8 mouse cellular contexts compared by ENCODE assay signal in genomic region chr8:13288646-13289045, GRCm38 (mm10). TPM values are rescaled to one million over a fixed set of nuclear protein-coding genes. Genes with fewer than 3 reads are reported as not detected.
DNase-seq lines count a peak whose midpoint lies in the region; ATAC-seq and TF ChIP-seq lines count a peak whose summit lies in the region.

No protein-coding gene starts in this region.

- no peak for TF ChIP-seq POLR2A in ES-Bruce4 (IDR thresholded peaks at IDR 0.05; ENCODE audit: insufficient read depth, low read length)

- no peak for ATAC-seq in heart, embryonic 14.5 days (ENCODE audit: insufficient number of reproducible peaks, insufficient read depth, low FRiP score, low read depth)
- ATAC-seq in forebrain, postnatal 0 days: no peak

- peaks cover 32% of the 10 kb centered on the region for H3K79me2 ChIP-seq in macrophage (ENCODE audit: inconsistent target)

- 3% methylated on average over 6 of the region's 6 CpGs for WGBS in heart, embryonic 14.5 days
- WGBS in forebrain, postnatal 0 days: 5% methylated on average over 6 of the region's 6 CpGs
- 12% methylated on average over 6 of the region's 6 CpGs for WGBS in macrophage (ENCODE audit: missing documents)

- intact Hi-C loops in heart, postnatal 10 days (cut with DNase I): no loop called here

- peak overlapping the region in 1 of 2 experiments; percentile 99; a peak in 2 of 4 replicates for H3K27ac ChIP-seq in heart, embryonic 14.5 days (replicated peaks in 1 of 2; ENCODE audit: control insufficient read depth in 1 of 2, insufficient read depth in 1 of 2, low read depth in 2 of 2, low read length in 2 of 2)
- no peak overlapping the region for H3K27ac ChIP-seq in ES-Bruce4 (ENCODE audit: insufficient read depth, low read length)
- H3K27ac ChIP-seq in forebrain, postnatal 0 days (ENCODE audit: low read depth, low read length): peak overlapping the region; percentile 86; the same call in 1 of the 2 replicates
- peak overlapping the region; percentile 76 for H3K27ac ChIP-seq in macrophage

- no peaks in the 10 kb centered on the region for H3K9me3 ChIP-seq in heart, embryonic 14.5 days (ENCODE audit: control insufficient read depth, low read length)
- H3K9me3 ChIP-seq in ES-Bruce4 (replicated peaks; ENCODE audit: control insufficient read depth, insufficient read depth, low read length, poor library complexity, severe bottlenecking): no peaks in the 10 kb centered on the region
- H3K9me3 ChIP-seq in forebrain, postnatal 0 days (ENCODE audit: low read length): no peaks in the 10 kb centered on the region

- no peak for TF ChIP-seq EP300 in ES-Bruce4 (IDR thresholded peaks at IDR 0.05; ENCODE audit: insufficient read depth, low read depth, low read length)

- H3K4me2 ChIP-seq in heart, embryonic 14.5 days (ENCODE audit: low read length): peak overlapping the region; percentile 86
- peak overlapping the region; percentile 92 for H3K4me2 ChIP-seq in forebrain, postnatal 0 days (ENCODE audit: low read depth)

- no peak for TF ChIP-seq CTCF in ES-Bruce4 (IDR thresholded peaks at IDR 0.05; ENCODE audit: low read depth, low read length)
- no peak for TF ChIP-seq CTCF in forebrain, postnatal 0 days (IDR thresholded peaks at IDR 0.05; ENCODE audit: low read depth)

- peaks cover 5 to 20% of the 10 kb centered on the region in 2 experiments; a peak in 3 of 4 replicates for H3K4me1 ChIP-seq in heart, embryonic 14.5 days (ENCODE audit: control insufficient read depth in 2 of 2, insufficient read depth in 2 of 2, low read length in 2 of 2)
- peaks cover 2% of the 10 kb centered on the region for H3K4me1 ChIP-seq in ES-Bruce4 (ENCODE audit: control insufficient read depth, insufficient read depth, low read length)
- peaks cover 14% of the 10 kb centered on the region for H3K4me1 ChIP-seq in forebrain, postnatal 0 days (ENCODE audit: insufficient read depth)

- H3K27me3 ChIP-seq in heart, embryonic 14.5 days (ENCODE audit: control insufficient read depth, insufficient read depth, low read length): no peaks in the 10 kb centered on the region
- H3K27me3 ChIP-seq in ES-Bruce4 (ENCODE audit: control insufficient read depth, insufficient read depth, low read length, poor library complexity, severe bottlenecking): no peaks in the 10 kb centered on the region
- no peaks in the 10 kb centered on the region for H3K27me3 ChIP-seq in forebrain, postnatal 0 days (ENCODE audit: insufficient read depth, low read length)

- DNase-seq in heart, postnatal 10 days: no peak
- no peak for DNase-seq in forebrain, postnatal 0 days
- DNase-seq in layer of hippocampus, postnatal 36 days: no peak
- DNase-seq in spleen, adult 12 weeks (ENCODE audit: low spot score): no peak
- DNase-seq in ovary, postnatal 10 days (ENCODE audit: low spot score): no peak

- H3K9ac ChIP-seq in heart, embryonic 14.5 days (ENCODE audit: low read length): peak overlapping the region; percentile 85
- H3K9ac ChIP-seq in ES-Bruce4 (ENCODE audit: low read depth, poor library complexity, severe bottlenecking): peak overlapping the region; percentile 60
- peak overlapping the region; percentile 76 for H3K9ac ChIP-seq in forebrain, postnatal 0 days

- H3K36me3 ChIP-seq in heart, embryonic 14.5 days (ENCODE audit: control insufficient read depth, insufficient read depth, low read length): peaks cover 23% of the 10 kb centered on the region
- H3K36me3 ChIP-seq in ES-Bruce4 (ENCODE audit: control insufficient read depth, insufficient read depth, low read length, poor library complexity, severe bottlenecking) (no peaks in the 10 kb centered on the region), macrophage (ENCODE audit: inconsistent target) (no peaks in the 10 kb centered on the region; the same call in 1 of the 2 replicates)
- H3K36me3 ChIP-seq in forebrain, postnatal 0 days (ENCODE audit: insufficient read depth): peaks cover 8% of the 10 kb centered on the region

- H3K4me3 ChIP-seq in heart, embryonic 14.5 days (ENCODE audit: control insufficient read depth in 1 of 2, insufficient read depth in 1 of 2, low read depth in 1 of 2, low read length in 2 of 2): peak overlapping the region; percentile 83 to 85
- H3K4me3 ChIP-seq in ES-Bruce4 (ENCODE audit: low read depth, low read length) (peak overlapping the region; percentile 78; the same call in 1 of the 2 replicates), macrophage (ENCODE audit: inconsistent target) (peak overlapping the region; percentile 95)
- H3K4me3 ChIP-seq in forebrain, postnatal 0 days (ENCODE audit: low read depth, low read length): peak overlapping the region; percentile 84

RNA-seq across cellular contexts. Expression of gene Tmco3, which starts 0.7 kb away (rescaled TPM):
- 37.2 and 39.6 TPM in 2 replicates for polyA plus RNA-seq in heart, embryonic 14.5 days (2014; fragmentation: Nextera tagmentation; extraction: Ambion mirVana)
- 10 to 100 TPM; 24.5 to 27.3 TPM for total RNA-seq in heart, postnatal 10 days (2021)
- polyA plus RNA-seq in ES-Bruce4 (2011; ENCODE audit: insufficient read depth, insufficient read length, low read depth, missing spikeins): 12.7 and 15.1 TPM in 2 replicates
- 21.1 and 24.9 TPM in 2 replicates for total RNA-seq in forebrain, postnatal 0 days (2014; rRNA removed)
- polyA plus RNA-seq in forebrain, postnatal 0 days (2015; fragmentation: Nextera tagmentation; extraction: Ambion mirVana): 13.9 and 25.9 TPM in 2 replicates
- total RNA-seq in macrophage (2018; cell fraction: chromatin; rRNA removed): 100 to 1,000 TPM in 1 of 26 experiments, 10 to 100 TPM in 25; 10.4 to 130 (median 27.9) TPM
- total RNA-seq in macrophage (2018; cell fraction: cytosol; rRNA removed): 10 to 100 TPM; 11.0 to 20.5 (median 17.4) TPM
- 100 to 1,000 TPM in 1 of 26 experiments, 10 to 100 TPM in 25; 19.7 to 118 (median 32.2) TPM for total RNA-seq in macrophage (2018; cell fraction: nucleus; rRNA removed)
- 14.2 to 17.3 TPM (median 16.8 TPM) in 3 replicates for polyA plus RNA-seq in macrophage (2018)
- 10 to 100 TPM; 41.4 to 45.0 TPM for total RNA-seq in layer of hippocampus, postnatal 36 days (2021)

RNA-seq across cellular contexts. Expression of gene Dcun1d2, which starts 0.7 kb away (rescaled TPM):
- 30.4 and 30.9 TPM in 2 replicates for polyA plus RNA-seq in heart, embryonic 14.5 days (2014; fragmentation: Nextera tagmentation; extraction: Ambion mirVana)
- total RNA-seq in heart, postnatal 10 days (2021): 10 to 100 TPM; 33.8 to 41.8 TPM
- polyA plus RNA-seq in ES-Bruce4 (2011; ENCODE audit: insufficient read depth, insufficient read length, low read depth, missing spikeins) (14.4 and 15.3 TPM in 2 replicates), macrophage (2018) (15.6 to 22.2 TPM (median 18.5 TPM) in 3 replicates)
- 33.7 and 34.3 TPM in 2 replicates for total RNA-seq in forebrain, postnatal 0 days (2014; rRNA removed)
- polyA plus RNA-seq in forebrain, postnatal 0 days (2015; fragmentation: Nextera tagmentation; extraction: Ambion mirVana): 24.2 and 27.2 TPM in 2 replicates
- total RNA-seq in macrophage (2018; cell fraction: chromatin; rRNA removed): 10 to 100 TPM in 23 of 26 experiments, 1 to 10 TPM in 3; 7.7 to 48.3 (median 24.5) TPM
- total RNA-seq in macrophage (2018; cell fraction: cytosol; rRNA removed): 10 to 100 TPM in 25 of 26 experiments, 1 to 10 TPM in 1; 8.4 to 18.1 (median 15.3) TPM
- total RNA-seq in macrophage (2018; cell fraction: nucleus; rRNA removed): 10 to 100 TPM in 22 of 26 experiments, 1 to 10 TPM in 4; 7.0 to 42.1 (median 18.9) TPM
- total RNA-seq in layer of hippocampus, postnatal 36 days (2021): 10 to 100 TPM; 37.2 to 38.9 TPM

RNA-seq across cellular contexts. Expression of gene Adprhl1, which starts 34.7 kb away (rescaled TPM):
- polyA plus RNA-seq in heart, embryonic 14.5 days (2014; fragmentation: Nextera tagmentation; extraction: Ambion mirVana): 225 and 239 TPM in 2 replicates
- 100 to 1,000 TPM; 418 to 470 TPM for total RNA-seq in heart, postnatal 10 days (2021)
- polyA plus RNA-seq in ES-Bruce4 (2011; ENCODE audit: insufficient read depth, insufficient read length, low read depth, missing spikeins) (not detected in 2 replicates), macrophage (2018) (0.04 TPM in 1 of 3 replicates, not detected in the others)
- total RNA-seq in forebrain, postnatal 0 days (2014; rRNA removed): 0.67 and 1.2 TPM in 2 replicates
- polyA plus RNA-seq in forebrain, postnatal 0 days (2015; fragmentation: Nextera tagmentation; extraction: Ambion mirVana): not detected in 2 replicates
- total RNA-seq in macrophage (2018; cell fraction: chromatin; rRNA removed): 1 to 10 TPM in 1 of 26 experiments, under 1 TPM in 10, not detected in 15; 0.12 to 1.0 (median 0.63) TPM
- under 1 TPM in 15 of 26 experiments, not detected in 11; under 0.01 to 0.10 (median 0.06) TPM for total RNA-seq in macrophage (2018; cell fraction: cytosol; rRNA removed)
- total RNA-seq in macrophage (2018; cell fraction: nucleus; rRNA removed): under 1 TPM in 11 of 26 experiments, not detected in 15; 0.11 to 0.76 (median 0.30) TPM
- total RNA-seq in layer of hippocampus, postnatal 36 days (2021): 1 to 10 TPM in 1 of 2 experiments, under 1 TPM in 1; 0.27 to 1.3 TPM

RNA-seq across cellular contexts. Expression of gene Tfdp1, which starts 49.9 kb away (rescaled TPM):
- polyA plus RNA-seq in heart, embryonic 14.5 days (2014; fragmentation: Nextera tagmentation; extraction: Ambion mirVana): 79.0 and 82.2 TPM in 2 replicates
- 10 to 100 TPM; 54.7 to 57.2 TPM for total RNA-seq in heart, postnatal 10 days (2021)
- polyA plus RNA-seq in ES-Bruce4 (2011; ENCODE audit: insufficient read depth, insufficient read length, low read depth, missing spikeins): 172 and 175 TPM in 2 replicates
- total RNA-seq in forebrain, postnatal 0 days (2014; rRNA removed): 80.4 and 81.5 TPM in 2 replicates
- polyA plus RNA-seq in forebrain, postnatal 0 days (2015; fragmentation: Nextera tagmentation; extraction: Ambion mirVana): 80.8 and 96.8 TPM in 2 replicates
- 10 to 100 TPM; 21.8 to 73.0 (median 43.9) TPM for total RNA-seq in macrophage (2018; cell fraction: chromatin; rRNA removed)
- 10 to 100 TPM; 21.7 to 37.6 (median 27.5) TPM for total RNA-seq in macrophage (2018; cell fraction: cytosol; rRNA removed)
- 100 to 1,000 TPM in 1 of 26 experiments, 10 to 100 TPM in 25; 18.5 to 113 (median 33.7) TPM for total RNA-seq in macrophage (2018; cell fraction: nucleus; rRNA removed)
- polyA plus RNA-seq in macrophage (2018): 30.2 to 74.7 TPM (median 31.2 TPM) in 3 replicates
- total RNA-seq in layer of hippocampus, postnatal 36 days (2021): 10 to 100 TPM; 65.6 to 82.5 TPM

Comparison
In these comparisons a context has a peak if more than half of its experiments do, and no peak if none do; other contexts are left out.
1. RNA of gene Adprhl1, which starts 34.7 kb away (polyA plus RNA-seq): 225 to 239 TPM in heart, embryonic 14.5 days; not detected in ES-Bruce4, not detected in forebrain, postnatal 0 days and 0.04 TPM in macrophage; every median in the first group is over 100 times any median in the second.
2. Peak in every context shown above with its lines, with median percentiles within 50 percentile points of each other: H3K4me3 ChIP-seq and H3K9ac ChIP-seq.